Mouse (Mus musculus): ENCODE measurements at regions not wholly inside any gene's neighbourhood (a gene's known extent, or its start where the extent isn't known, plus 50 kb on each side); places are given as distances from the start of the nearest gene placed in this dataset.

GRCm38 (mm10) chr7:92984701-92985682, 94.7 kb upstream of the Fam181b start:
- DNase-seq (ENCODE audit: low spot score) = no peak

GRCm38 (mm10) chr7:92985683-92986070, 94.0 kb upstream of the Fam181b start:
- DNase-seq (ENCODE audit: low spot score) = no peak

- no peak for DNase-seq (ENCODE audit: low spot score)
These were observed 80.8 kb upstream of the Fam181b start for GRCm38 (mm10) chr7:92998886-92999285.

- peak; percentile 7 for DNase-seq (ENCODE audit: low spot score)
These were observed 72.9 kb upstream of the Fam181b start for GRCm38 (mm10) chr7:93006694-93007231.

GRCm38 (mm10) chr7:93007721-93008120, 71.9 kb upstream of the Fam181b start:
- no peak for DNase-seq (ENCODE audit: low spot score)

- no peak for DNase-seq (ENCODE audit: low spot score)
These were observed 60.3 kb upstream of the Fam181b start for GRCm38 (mm10) chr7:93019390-93019789.

GRCm38 (mm10) chr7:93023489-93024130, 56.1 kb upstream of the Fam181b start:
- no peak for DNase-seq (ENCODE audit: low spot score)

GRCm38 (mm10) chr7:93026231-93026630, 53.4 kb upstream of the Fam181b start:
- no peak for DNase-seq (ENCODE audit: low spot score)
